Mouse (Mus musculus): ENCODE measurements around the gene Golgb1.

Gene Golgb1

DNA sequence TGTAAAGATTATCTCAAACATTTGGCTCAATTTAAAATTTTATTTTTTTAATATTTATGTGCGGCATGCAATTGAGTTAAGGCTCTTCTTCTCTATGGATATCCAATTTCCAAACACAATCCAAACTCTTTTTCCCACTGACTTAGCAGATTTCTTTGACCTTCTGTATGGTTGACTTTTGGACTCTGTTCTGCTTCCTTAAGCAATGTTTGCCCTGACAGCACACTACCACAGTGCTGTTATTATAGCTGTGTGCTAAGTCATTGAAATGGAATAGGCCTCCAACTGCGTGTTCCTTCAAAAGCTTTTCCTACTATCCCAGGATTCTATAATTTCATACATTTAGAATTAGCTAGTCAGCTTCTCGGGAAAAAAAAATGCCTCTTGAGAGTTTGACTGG, 68.7 kb downstream of the Golgb1 start:
- no peak for DNase-seq (ENCODE audit: low read depth, low spot score)

DNA sequence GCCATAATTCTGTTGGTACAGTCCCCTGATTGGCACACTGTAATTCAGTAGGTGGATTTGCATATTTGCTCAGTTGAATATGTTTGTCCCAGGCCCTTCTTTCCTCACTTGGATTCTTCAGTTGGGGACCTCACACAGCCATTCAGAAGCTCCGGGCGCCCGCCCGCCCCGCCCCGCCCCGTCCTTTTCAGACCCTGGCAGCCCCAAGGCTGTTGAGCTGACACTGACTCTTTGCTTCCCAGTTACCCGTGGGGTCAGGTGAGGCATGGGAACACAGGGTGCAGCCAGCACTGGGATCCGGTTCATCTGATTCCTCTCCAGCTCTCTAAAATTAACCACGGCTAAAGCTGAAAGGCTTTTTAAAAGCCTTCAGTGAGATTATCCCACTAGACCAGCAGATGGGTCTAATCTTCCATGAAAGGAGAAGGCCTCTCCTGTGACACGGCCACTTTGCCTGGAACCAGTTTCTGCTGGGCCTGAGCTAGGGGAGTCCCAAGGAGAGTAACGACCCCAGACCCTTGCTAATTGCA, 70.0 kb downstream of the Golgb1 start:
- no peak for DNase-seq (ENCODE audit: low read depth, low spot score)

DNA sequence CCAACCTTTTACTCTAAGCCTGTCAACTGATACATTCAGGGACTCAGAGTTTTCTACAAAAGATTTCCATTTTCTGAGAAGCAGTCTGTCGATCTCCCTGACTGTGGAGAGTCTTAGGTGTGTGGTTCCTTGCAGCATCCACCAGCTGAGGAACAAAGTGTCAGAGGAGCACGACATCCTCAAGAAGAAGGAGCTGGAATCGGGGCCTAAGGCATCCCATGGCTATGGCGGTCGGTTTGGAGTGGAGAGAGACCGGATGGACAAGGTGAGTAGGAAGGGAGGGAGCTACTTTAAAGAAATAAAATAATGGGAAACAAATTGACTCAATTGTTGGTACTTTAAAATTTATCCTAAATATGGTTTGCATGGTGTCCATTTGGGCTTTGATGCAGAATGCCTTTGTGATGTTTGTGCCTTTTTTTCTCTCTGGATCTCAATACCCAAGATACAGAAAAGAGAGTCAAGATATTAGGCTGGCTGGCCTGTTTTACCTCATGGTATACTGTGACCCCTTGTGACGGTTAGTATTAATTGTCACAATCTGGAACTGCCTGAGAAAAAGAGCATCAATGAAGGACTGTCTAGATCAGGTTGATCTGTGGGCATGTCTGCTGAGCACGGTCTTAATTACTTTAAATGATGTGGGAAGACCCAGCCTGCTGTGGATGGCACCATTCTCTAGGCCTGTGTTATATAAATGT, 71.7 kb downstream of the Golgb1 start:
- DNase-seq (ENCODE audit: low read depth, low spot score) = no peak

DNA sequence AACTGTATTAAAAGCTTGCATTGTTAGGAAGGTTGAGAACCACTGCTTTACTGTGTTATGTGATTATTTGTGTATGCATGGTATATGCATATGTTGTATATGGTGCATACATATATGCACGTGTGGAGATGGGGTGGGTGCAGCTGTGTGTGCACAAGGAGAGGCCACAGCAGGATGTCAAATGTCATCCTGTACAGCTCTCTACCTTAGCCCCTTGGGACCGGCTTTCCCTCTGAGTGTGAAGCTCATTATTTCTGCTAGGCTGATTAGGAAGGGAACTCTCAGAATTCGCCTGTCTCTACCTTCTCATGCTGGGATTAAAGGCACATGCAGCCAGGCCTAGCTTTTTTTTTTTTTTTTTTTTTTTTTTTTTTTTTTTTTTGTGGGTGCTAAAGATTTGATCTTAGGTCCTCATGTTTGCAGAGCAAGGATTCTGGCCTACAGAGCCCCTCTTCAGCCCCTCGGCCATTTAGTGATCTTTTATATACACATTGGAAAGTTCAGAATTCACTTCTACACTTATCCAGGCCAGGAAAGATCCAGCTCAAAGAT, 72.8 kb downstream of the Golgb1 start:
- no peak for DNase-seq (ENCODE audit: low read depth, low spot score)

DNA sequence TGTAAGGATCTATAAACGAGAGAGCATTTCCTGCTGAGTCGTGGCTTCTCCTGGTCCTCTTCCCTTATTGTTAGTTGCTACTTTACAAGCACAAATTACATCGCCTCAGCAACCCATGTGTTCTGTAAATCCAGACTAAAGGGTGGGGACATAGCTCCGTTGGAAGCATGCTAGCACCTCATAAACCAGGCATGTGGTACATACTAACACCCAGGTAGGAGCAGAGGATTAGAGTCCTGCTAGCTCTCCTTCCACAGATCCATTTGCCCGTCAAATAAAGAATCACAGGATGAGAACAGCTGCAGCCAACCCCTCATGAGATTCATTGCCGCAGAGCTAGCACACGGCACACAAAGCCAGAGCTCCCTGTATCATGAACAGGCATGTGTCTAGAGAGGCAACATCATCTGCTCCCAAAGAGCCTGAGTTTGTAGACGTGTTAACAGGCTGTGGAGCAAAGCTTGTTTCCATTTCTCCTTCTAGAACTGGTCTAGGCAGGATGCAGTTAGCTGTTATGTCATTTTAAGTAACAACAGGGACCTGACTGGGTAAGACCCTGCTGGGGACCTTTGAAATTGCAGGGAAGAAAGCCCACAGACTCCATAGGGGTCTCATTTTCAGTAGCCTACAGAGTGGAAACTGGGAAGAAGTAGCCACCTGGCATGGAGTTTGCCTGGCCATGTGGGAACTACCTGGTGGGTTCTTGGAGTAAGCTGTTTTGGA, 74.8 kb downstream of the Golgb1 start:
- DNase-seq (ENCODE audit: low read depth, low spot score) = no peak

DNA sequence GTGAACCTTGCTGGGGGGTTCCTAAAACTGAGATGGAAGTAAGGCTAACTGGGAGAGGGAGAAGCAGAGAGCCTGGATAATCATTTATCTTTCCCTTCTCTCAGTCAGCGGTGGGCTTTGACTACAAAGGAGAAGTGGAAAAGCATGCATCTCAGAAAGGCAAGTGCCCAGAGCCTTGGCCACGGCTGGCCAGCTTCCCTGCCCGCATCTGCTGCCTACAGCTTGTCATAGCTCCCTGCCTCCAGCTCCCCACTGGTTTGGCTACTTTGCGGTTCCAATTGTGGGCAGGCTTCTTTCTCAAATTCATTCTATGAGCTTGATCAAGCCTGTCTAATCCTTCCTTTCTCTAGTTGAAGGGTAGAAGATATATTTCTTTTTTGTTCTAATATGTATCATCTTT, 76.1 kb downstream of the Golgb1 start:
- no peak for DNase-seq (ENCODE audit: low read depth, low spot score)

DNA sequence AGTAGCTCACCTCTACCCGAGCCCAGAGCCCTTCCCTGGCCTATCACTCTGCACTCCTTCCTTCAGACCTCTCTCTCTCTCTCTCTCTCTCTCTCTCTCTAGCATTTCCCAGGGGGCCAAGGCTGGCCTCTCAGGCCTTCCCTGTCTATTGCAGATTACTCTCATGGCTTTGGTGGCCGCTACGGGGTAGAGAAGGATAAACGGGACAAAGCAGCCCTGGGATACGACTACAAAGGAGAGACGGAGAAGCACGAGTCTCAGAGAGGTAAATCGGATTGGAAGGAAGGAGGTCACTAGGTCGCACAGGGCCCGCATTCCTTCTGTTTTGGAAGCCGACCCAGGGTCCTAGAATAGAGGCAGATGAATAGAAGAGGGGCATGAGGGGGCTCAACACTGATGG, 80.2 kb downstream of the Golgb1 start:
- no peak for DNase-seq (ENCODE audit: low read depth, low spot score)

DNA sequence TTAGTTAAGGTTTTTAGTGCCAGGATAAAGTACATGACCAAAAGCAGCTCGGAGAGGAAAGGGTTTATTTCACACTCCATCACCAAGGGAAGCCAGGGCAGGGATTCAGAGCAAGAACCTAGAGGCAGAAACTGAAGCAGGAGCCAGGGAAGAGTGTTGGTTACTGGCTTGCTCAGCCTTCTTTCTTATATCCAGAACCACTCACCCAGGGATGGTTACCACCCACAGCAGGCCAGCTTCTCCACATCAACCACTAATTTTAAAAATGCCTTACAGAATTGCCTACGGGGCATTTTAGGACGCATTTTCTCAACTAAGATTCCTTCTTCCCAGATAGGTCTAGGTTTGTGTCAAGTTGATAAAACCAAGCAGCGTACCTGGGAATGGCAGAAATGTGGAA, 88.5 kb downstream of the Golgb1 start:
- no peak for DNase-seq (ENCODE audit: low read depth, low spot score)

DNA sequence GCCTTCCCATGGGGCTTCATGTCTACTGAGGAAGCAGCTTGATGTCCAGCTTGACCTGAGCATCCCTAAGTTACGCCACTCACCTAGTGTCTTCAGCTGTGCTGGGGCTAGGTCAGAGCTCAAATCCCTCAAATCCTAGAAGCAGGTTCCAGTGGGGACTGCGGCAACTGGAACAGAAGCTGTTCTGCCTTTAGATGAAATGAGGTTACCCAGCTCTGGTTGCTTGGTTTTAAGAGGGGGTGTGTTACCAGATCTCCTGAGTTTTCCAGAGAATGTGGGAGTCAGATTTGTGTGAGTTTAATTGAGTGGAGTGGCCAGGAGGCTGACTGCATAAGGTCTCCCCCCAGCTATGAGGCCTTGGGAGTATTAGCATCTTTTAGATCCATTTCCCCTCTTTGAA, 104.2 kb downstream of the Golgb1 start:
- DNase-seq (ENCODE audit: low read depth, low spot score) = no peak
